Mouse (Mus musculus): ENCODE data around the gene Crybg2.

Gene Crybg2

DNA sequence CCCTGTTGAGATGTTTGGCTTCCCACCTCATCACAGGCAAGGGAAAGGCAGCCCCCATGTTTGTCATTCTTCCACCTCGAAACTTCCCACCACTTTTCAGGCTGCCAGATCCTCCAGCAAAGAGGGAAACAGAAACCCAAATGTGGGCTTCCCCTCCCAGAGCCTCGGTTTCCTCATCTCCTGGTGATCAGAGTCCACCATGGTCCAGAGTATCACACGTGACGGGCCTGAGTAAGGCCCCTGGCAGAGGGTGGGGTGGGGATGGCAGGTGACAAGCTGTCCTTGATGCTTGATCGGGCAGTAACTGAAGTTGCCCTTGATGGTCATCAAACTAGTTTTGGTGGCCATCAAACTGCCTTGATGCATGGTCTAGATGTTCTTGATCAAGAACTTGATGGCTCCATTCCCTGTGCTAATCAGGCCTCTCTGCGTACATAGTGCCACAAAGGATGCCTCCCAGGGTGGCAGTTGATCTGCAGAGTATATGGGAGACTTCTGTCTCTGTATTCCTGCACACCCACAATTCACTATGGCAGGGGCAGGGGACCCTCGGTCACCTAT lies 33.5 kb downstream of the Crybg2 start:
- DNase-seq (ENCODE audit: low spot score in 2 of 2) = no peak

GRCm38 (mm10) chr4:134094923-134095547 lies 34.4 kb downstream of the Crybg2 start, which contains the start of gene Cd52:
Gene Cd52, minus strand, starts transcription at chr4:134095082.
- no peak for DNase-seq (ENCODE audit: low spot score in 2 of 2)

DNA sequence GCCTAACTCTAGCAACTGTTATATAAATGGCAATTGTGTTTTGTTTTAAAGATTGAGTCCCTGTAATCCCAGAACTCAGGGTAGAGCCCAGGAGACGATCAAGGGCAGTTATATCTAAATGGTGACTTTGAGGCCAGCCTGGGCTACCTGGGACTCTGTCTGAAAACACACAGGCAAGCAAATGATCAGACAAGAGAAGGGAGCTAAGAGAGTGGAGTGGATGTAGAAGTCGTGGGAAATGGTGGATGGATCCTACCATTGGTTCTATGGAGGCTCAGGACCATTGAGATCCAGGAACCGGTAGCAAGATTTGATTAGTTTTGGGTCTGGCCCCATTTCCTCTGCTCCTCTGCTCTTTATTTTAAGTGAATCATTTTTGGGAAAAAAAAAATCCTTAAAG lies 35.5 kb downstream of the Crybg2 start:
- no peak for DNase-seq (ENCODE audit: low spot score in 2 of 2)

DNA sequence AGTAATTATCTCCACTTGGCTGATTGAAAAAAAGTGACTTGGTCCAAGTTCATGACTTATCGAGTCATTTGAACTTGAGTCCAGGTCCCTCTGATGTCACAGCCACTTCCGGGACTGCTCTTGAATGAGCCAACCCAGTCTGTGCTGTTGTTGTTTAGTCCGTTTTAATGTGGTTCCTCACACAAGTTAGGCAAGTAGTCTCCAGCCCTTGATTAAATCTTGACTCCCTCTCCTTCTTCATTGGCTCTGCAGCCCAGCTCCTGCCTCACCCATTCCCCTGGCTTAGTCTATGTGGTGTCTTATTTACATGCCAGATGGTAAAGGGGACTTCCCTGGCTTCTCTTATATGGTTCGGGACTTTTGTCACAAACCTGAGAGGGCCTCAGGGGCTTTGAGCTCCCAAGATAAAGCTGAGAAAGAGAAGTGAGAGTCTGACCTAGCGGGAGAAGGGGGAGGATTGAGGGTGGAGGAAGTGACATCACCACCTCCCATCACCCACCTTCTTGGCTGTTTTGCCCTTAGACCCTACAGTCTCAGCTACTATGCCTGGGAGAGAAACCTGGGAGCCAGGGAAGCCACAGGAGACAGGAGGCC lies 36.5 kb downstream of the Crybg2 start:
- no peak for DNase-seq (ENCODE audit: low spot score in 2 of 2)

GRCm38 (mm10) chr4:134098628-134099027 lies 38.0 kb downstream of the Crybg2 start:
- DNase-seq (ENCODE audit: low spot score in 2 of 2) = peak in 1 of 2 experiments; percentile 56

GRCm38 (mm10) chr4:134100245-134100644 lies 39.6 kb downstream of the Crybg2 start:
- no peak for DNase-seq (ENCODE audit: low spot score in 2 of 2)

- peak; percentile 86 to 94 for DNase-seq (ENCODE audit: low spot score in 2 of 2)
Measured at GRCm38 (mm10) chr4:134101979-134102741, 41.5 kb downstream of the Crybg2 start, which contains the start of gene Ubxn11. Gene Ubxn11, plus strand, starts transcription at chr4:134102570.

GRCm38 (mm10) chr4:134102742-134103119 lies 42.1 kb downstream of the Crybg2 start:
- no peak for DNase-seq (ENCODE audit: low spot score in 2 of 2)

GRCm38 (mm10) chr4:134106105-134106504 lies 45.5 kb downstream of the Crybg2 start:
- no peak for DNase-seq (ENCODE audit: low spot score in 2 of 2)

DNA sequence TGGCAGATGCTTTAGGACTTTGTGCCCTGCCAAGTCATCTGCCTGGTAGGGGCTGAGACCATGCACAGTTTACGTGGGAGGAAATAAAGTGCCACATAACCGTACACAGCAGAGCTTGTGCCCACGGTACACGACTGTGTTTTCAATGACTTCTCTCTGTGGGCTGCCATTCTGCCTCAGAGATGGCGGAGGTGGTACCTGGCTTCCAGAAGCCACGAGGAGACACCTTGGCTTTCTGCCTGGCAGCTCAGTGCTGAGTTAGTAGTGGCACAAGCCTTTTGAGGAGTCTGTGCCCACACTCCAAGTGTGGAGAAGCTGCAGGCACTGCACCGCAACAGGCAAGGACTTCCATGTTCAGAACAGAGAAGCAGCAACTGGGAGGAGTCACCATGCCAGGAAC lies 47.1 kb downstream of the Crybg2 start:
- DNase-seq (ENCODE audit: low spot score in 2 of 2) = peak; percentile 57 to 79

- no peak for DNase-seq (ENCODE audit: low spot score in 2 of 2)
Measured at GRCm38 (mm10) chr4:134108196-134108595, 47.6 kb downstream of the Crybg2 start.

DNA sequence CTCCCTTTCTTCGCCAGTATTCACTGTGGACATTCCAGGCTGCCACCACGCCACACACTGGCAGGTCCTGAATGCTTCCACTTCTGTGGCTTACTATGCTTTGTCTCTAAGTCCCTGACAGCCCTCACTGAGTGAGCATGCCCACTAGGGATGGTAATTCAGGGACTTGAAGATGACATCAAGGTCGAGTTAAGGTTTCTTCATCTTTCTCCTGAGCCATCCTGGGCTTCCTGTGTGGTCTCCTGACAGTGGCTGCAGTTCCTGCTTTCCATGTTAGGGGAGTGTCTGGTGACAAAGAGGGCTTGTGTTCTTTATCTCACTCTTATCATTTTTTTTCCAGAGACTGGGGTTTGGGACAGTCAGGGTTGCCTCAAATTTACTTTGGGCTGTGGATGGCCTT lies 50.0 kb downstream of the Crybg2 start:
- DNase-seq (ENCODE audit: low spot score in 2 of 2) = no peak

DNA sequence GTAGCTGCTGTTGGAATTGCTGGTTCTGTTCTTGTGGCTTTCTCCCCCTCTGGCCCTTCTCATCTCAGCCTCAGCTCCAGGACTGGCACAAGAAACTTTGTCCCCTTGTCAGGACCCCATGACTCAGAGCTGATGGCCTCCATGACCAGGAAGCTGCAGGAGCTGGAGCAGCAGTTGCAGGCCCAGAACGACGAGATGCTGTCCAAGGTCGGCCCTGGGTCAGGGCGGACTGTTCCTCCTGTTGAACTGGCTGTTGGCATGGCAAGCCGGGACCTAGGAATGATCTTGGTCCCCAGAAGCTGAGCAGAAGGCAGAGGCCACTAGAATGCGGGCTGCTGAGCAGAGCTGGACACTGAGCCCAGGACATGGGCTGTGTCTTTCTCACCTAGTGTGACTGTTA lies 51.8 kb downstream of the Crybg2 start:
- no peak for DNase-seq (ENCODE audit: low spot score in 2 of 2)

DNA sequence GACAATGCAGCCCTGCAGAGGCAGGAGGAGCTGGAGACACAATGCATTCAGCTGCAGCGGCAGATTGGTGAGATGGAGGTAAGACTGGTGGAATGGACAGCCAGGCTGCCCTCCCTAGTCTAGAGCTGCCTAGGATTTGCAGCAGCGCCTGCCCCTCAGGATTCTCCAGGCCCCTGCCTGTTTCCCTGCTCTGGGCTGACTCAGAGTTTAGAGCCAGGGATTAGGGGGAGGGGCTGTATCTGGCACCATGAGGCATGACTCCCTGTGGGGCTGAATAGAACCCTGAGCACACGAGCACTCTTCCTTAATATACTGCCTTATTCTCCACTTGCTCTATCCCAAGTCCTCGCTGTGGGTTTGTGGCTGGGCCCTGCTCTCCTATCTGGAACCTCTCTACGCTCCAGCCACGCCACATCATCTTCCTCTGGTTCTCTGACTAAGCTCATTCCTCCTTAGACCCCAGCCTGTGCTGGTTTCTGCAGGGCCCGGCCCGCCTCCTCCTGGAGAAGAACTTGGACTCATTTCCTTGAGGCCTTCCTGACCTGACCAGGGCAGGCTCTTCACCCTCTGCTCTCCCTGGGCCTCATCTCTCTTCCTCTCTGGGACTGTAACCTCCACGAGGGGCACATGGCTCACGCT lies 52.9 kb downstream of the Crybg2 start:
- DNase-seq (ENCODE audit: low spot score in 2 of 2) = no peak

- DNase-seq (ENCODE audit: low spot score in 2 of 2) = no peak
Measured at GRCm38 (mm10) chr4:134114038-134114437, 53.4 kb downstream of the Crybg2 start.

DNA sequence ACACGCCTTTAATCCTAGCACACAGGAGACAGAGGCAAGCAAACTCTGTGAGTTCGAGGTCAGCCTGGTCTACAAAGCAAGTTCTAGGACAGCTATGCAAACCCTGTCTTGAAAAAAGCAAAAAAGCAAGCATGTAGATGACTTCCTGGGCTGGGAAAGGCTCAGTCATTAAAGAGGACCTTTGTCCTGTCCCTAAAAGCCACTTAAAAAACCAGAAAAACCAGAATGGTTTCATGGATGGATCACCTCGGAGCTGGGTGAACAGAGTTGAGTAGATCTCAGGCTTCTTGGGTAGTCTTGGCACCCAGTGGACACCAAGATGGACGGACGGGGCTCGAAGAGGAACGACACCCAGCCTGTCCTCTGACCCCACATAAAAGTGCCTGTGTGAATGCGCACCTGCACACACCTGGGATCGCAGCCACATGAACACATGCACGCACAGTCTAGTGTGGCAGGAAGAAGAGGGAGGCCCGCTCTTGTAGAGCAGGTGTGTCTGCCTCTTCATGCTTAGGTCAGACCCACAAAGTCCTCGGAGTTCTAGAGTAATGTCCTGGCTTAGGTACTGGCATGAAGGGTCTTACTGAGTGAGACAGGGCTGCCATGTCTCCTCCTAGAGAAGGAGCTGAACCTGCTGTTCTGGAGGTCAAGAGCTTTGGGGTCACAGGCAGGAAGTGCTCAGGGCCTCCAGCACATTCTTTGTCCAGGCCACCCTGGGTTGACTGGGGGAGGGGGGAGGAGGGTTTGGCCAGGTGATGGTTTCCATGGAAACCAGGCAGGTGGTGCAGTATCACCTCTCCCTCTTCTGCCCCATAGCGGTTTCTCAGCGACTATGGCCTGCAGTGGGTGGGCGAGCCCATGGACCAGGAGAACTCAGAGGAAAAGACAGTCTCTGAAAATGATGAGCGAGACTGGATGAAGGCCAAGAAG lies 54.9 kb downstream of the Crybg2 start:
- DNase-seq (ENCODE audit: low spot score in 2 of 2) = no peak

- DNase-seq (ENCODE audit: low spot score in 2 of 2) = no peak
Measured at GRCm38 (mm10) chr4:134116501-134116900, 55.9 kb downstream of the Crybg2 start.

- no peak for DNase-seq (ENCODE audit: low spot score in 2 of 2)
Measured at GRCm38 (mm10) chr4:134117012-134117411, 56.4 kb downstream of the Crybg2 start.

DNA sequence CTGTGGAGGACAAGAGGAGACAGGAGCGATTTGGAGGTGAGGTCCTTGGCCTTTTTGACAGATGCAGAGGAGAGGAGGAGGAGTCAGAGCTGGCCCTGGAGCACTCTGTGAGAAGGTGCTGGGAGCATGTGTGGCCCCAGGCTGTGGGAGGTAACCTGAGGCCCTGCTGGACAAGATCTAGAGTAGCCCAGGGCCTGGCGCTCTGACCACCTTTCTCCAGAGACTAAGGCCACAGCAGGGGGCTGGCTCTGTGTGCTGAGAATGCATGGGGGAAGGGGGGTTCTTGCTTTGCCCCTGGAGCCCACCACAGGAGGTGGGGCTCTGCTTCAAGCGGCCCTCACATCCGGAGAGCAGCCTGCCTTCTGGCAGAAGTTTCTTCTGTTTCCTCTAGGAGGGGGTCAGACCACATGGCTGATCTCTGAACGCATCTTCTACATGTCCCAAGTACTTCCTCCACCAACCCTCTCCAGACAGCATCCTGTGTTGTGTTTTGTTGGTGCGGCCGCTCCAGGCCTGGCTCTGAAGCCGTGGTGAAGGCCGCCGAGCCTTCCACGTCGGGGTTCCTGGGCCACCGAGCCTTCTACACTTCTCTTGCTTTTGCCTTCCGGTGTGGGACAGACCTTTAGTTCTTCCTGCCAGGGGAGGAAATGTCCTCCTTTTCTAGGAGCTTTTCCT lies 57.6 kb downstream of the Crybg2 start:
- no peak for DNase-seq (ENCODE audit: low spot score in 2 of 2)

- DNase-seq (ENCODE audit: low spot score in 2 of 2) = no peak
Measured at GRCm38 (mm10) chr4:134119042-134119441, 58.4 kb downstream of the Crybg2 start.
